Mouse (Mus musculus) lung, embryonic 14.5 days (tissue): ENCODE results near the gene Olfr1026. TPM values are rescaled to one million over a fixed set of nuclear protein-coding genes. Genes with fewer than 3 reads are reported as not detected.

ENCODE experiments used
- ATAC-seq: fragments of 200-750 bp; cut with Nextera tagmentation; 2 replicates; pipeline ENCODE4 v1.8.0; 2017; ENCODE audit warnings: mild to moderate bottlenecking, moderate TSS enrichment, moderate library complexity; ENCODE audit not compliant: insufficient read depth
- DNase-seq: peaks from one replicate; pipeline ENCODE4 v3.0.0-alpha.2; 2015
- H3K27ac ChIP-seq: fragments of 300-500 bp; sonication (generic); 2 replicates; pipeline ENCODE4 v1.5.1; 2014; ENCODE audit warnings: low read depth, mild to moderate bottlenecking, moderate library complexity
- H3K27me3 ChIP-seq: fragments of 300-500 bp; sonication (generic); 2 replicates; pipeline ENCODE4 v1.6.1; 2014; ENCODE audit warnings: low read length, control low read depth; ENCODE audit not compliant: insufficient read depth
- H3K36me3 ChIP-seq: fragments of 300-500 bp; sonication (generic); 2 replicates; pipeline ENCODE4 v1.6.1; 2014; ENCODE audit warnings: control low read depth; ENCODE audit not compliant: insufficient read depth
- H3K4me1 ChIP-seq: fragments of 300-500 bp; sonication (generic); 2 replicates; pipeline ENCODE4 v1.6.1; 2014; ENCODE audit warnings: antibody characterized with exemption, control low read depth; ENCODE audit not compliant: insufficient read depth
- H3K4me2 ChIP-seq: fragments of 300-500 bp; sonication (generic); 2 replicates; pipeline ENCODE4 v1.6.1; 2014; ENCODE audit warnings: mild to moderate bottlenecking
- H3K4me3 ChIP-seq: fragments of 300-500 bp; sonication (generic); 2 replicates; pipeline ENCODE4 v1.5.1; 2014; ENCODE audit warnings: low read depth, low read length
- H3K9ac ChIP-seq: fragments of 300-500 bp; sonication (generic); 2 replicates; pipeline ENCODE4 v1.6.1; 2014
- H3K9me3 ChIP-seq: fragments of 300-500 bp; sonication (generic); 2 replicates; pipeline ENCODE4 v1.6.1; 2016; ENCODE audit warnings: low read depth, low read length, control low read depth
- CTCF ChIP-seq: IDR thresholded peaks from 2 replicates; pipeline ENCODE4 v1.5.1; 2016; ENCODE audit warnings: antibody characterized with exemption, low read depth
- WGBS: fragments of 180-500 bp; shearing (Covaris S2); extraction: QIAGEN DNeasy Blood & Tissue Kit; methylation state at CpG from one replicate; pipeline ENCODE4 v1.1.7; 2014; 5-methylcytosine and 5-hydroxymethylcytosine counted together
- polyA plus RNA-seq: library from polyadenylated mRNA; unstranded; fragments of >200 nt; fragmentation: Nextera tagmentation; extraction: Ambion mirVana; gene quantifications from 2 replicates; pipeline ENCODE4 v1.2.1, GENCODE M21; 2014

Gene Olfr1026
- not detected in 2 replicates for polyA plus RNA-seq

GRCm38 (mm10) chr2:85921258-85921657, at the start of gene Olfr1026:
Gene Olfr1026, plus strand, starts transcription at chr2:85921558.
- Histone ChIP-seq H3K4me3 (no peak within 1 kb of the TSS), H3K36me3 (no peaks in the 10 kb centered on the region), H3K4me1 (no peaks in the 10 kb centered on the region), H3K27ac (no peak within 1 kb of the TSS), H3K4me2 (no peak within 1 kb of the TSS), H3K9me3 (no peaks in the 10 kb centered on the region), H3K27me3 (no peaks in the 10 kb centered on the region), H3K9ac (no peak within 1 kb of the TSS)
- ATAC-seq, result no peak
- no peak for DNase-seq
- 79% methylated on average over 3 of the region's 3 CpGs for WGBS
- no peak for TF ChIP-seq CTCF

DNA sequence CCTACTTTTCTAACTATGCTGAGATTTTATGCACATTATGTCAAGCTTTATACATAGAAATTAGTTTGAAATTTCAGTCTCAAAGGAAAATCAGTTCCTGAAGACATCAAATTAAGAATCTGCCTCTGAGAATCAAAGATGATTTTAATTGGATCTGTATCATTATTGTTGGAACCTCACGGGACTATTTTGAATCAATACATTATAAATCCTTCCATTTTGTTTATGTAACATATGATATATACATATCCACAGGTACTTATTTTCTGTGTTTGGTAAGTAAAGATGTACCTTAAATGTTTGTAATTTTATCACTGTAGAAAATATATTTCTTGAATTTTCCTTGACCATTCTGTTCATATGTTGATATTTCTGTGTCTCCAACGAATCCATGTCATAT, 36.0 kb upstream of the Olfr1026 start, which contains the start of gene Olfr1023:
Gene Olfr1023 (plus strand): TSS at position 301 of the 400 bp plus-strand sequence.
- no peak within 1 kb of the TSS for H3K9ac ChIP-seq
- no peaks in the 10 kb centered on the region for H3K27me3 ChIP-seq
- ATAC-seq (no peak), DNase-seq (no peak)
- no peaks in the 10 kb centered on the region for H3K4me1 ChIP-seq
- no peaks in the 10 kb centered on the region for H3K9me3 ChIP-seq
- WGBS, result 64% methylated on average over 2 of the region's 2 CpGs
- no peak within 1 kb of the TSS for H3K27ac ChIP-seq
- H3K4me2 ChIP-seq, result no peak within 1 kb of the TSS
- no peak within 1 kb of the TSS for H3K4me3 ChIP-seq
- H3K36me3 ChIP-seq, result no peaks in the 10 kb centered on the region
- TF ChIP-seq CTCF, result no peak

- no peak within 1 kb of the TSS for H3K4me3 ChIP-seq
- no peaks in the 10 kb centered on the region for H3K4me1 ChIP-seq
- H3K9me3 ChIP-seq, result no peaks in the 10 kb centered on the region
- no peak for ATAC-seq
- no peaks in the 10 kb centered on the region for H3K36me3 ChIP-seq
- no peaks in the 10 kb centered on the region for H3K27me3 ChIP-seq
- no peak for DNase-seq
- no peak within 1 kb of the TSS for H3K9ac ChIP-seq
- no peak within 1 kb of the TSS for H3K27ac ChIP-seq
- 83% methylated on average over 3 of the region's 3 CpGs for WGBS
- no peak for TF ChIP-seq CTCF
- no peak within 1 kb of the TSS for H3K4me2 ChIP-seq
These were observed 16.4 kb upstream of the Olfr1026 start, which contains the start of gene Olfr1024 for GRCm38 (mm10) chr2:85904952-85905351. Gene Olfr1024, minus strand, starts transcription at chr2:85905052.

- TF ChIP-seq CTCF, result no peak
- Histone ChIP-seq H3K36me3 (no peaks in the 10 kb centered on the region), H3K27ac (no peak overlapping the region)
These were observed 8.2 kb upstream of the Olfr1026 start for GRCm38 (mm10) chr2:85913197-85913596.

GRCm38 (mm10) chr2:85914893-85915292, 6.5 kb upstream of the Olfr1026 start, which contains the start of gene Olfr1025-ps1:
Gene Olfr1025-ps1, plus strand, starts transcription at chr2:85915193.
- WGBS, result 59% methylated on average over 1 of the region's 1 CpGs
- Histone ChIP-seq H3K4me1 (no peaks in the 10 kb centered on the region), H3K4me3 (no peak within 1 kb of the TSS)

More at GRCm38 (mm10) chr2:85913197-85913596, 8.2 kb upstream of the Olfr1026 start:
- Histone ChIP-seq H3K9me3 (no peaks in the 10 kb centered on the region), H3K4me3 (no peak overlapping the region), H3K27me3 (no peaks in the 10 kb centered on the region), H3K9ac (no peak overlapping the region), H3K4me2 (no peak overlapping the region), H3K4me1 (no peaks in the 10 kb centered on the region)
- no peak for ATAC-seq
- DNase-seq, result no peak

GRCm38 (mm10) chr2:85950137-85950536, 28.8 kb downstream of the Olfr1026 start, which contains the start of gene Olfr1028:
Gene Olfr1028, plus strand, starts transcription at chr2:85950437.
- ATAC-seq (no peak), DNase-seq (no peak)
- Histone ChIP-seq H3K9ac (no peak within 1 kb of the TSS), H3K27me3 (no peaks in the 10 kb centered on the region), H3K4me1 (no peaks in the 10 kb centered on the region), H3K4me3 (no peak within 1 kb of the TSS), H3K9me3 (no peaks in the 10 kb centered on the region), H3K27ac (no peak within 1 kb of the TSS), H3K36me3 (no peaks in the 10 kb centered on the region), H3K4me2 (no peak within 1 kb of the TSS)
- 84% methylated on average over 1 of the region's 1 CpGs for WGBS
- TF ChIP-seq CTCF, result no peak

More at GRCm38 (mm10) chr2:85914893-85915292, 6.5 kb upstream of the Olfr1026 start, which contains the start of gene Olfr1025-ps1:
- no peaks in the 10 kb centered on the region for H3K27me3 ChIP-seq
- H3K27ac ChIP-seq, result no peak within 1 kb of the TSS
- ATAC-seq (no peak), DNase-seq (no peak)
- no peak for TF ChIP-seq CTCF
- H3K4me2 ChIP-seq, result no peak within 1 kb of the TSS
- no peak within 1 kb of the TSS for H3K9ac ChIP-seq
- H3K36me3 ChIP-seq, result no peaks in the 10 kb centered on the region
- no peaks in the 10 kb centered on the region for H3K9me3 ChIP-seq

DNA sequence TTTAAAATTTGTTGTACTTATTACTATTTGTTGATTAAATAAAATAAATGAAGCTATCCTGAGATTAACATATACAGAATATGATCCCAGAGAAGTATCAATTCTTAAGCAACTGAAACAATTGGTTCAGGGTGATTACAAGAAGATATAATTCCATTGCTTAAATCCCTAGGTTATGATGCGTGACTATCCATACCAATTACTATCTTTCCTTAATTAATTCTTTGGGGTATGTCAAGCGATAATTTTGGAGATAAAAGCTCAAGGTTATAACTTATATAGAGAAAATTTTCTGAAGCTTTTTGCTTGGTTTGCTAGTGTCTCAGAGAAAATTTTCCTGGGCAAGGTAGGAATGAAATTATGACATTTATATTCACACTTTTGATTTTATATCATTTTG, 52.2 kb downstream of the Olfr1026 start, which contains the start of gene Olfr1029:
Gene Olfr1029 (plus strand): TSS at position 301 of the 400 bp plus-strand sequence.
- Histone ChIP-seq H3K27ac (no peak within 1 kb of the TSS), H3K4me2 (no peak within 1 kb of the TSS), H3K9ac (no peak within 1 kb of the TSS), H3K4me1 (no peaks in the 10 kb centered on the region), H3K36me3 (no peaks in the 10 kb centered on the region), H3K4me3 (no peak within 1 kb of the TSS), H3K27me3 (no peaks in the 10 kb centered on the region), H3K9me3 (no peaks in the 10 kb centered on the region)
- WGBS, result 83% methylated on average over 2 of the region's 2 CpGs
- no peak for ATAC-seq
- no peak for DNase-seq
- TF ChIP-seq CTCF, result no peak

Other genes starting within 250 kb of the Olfr1026 start
- not detected in 2 replicates for gene Olfr1006, start 242.8 kb upstream of the Olfr1026 start, polyA plus RNA-seq
- gene Olfr1008, start 232.1 kb upstream of the Olfr1026 start, polyA plus RNA-seq, result not detected in 2 replicates
- gene Olfr1009, start 206.1 kb upstream of the Olfr1026 start, polyA plus RNA-seq, result not detected in 2 replicates
- not detected in 2 replicates for gene Olfr1012, start 158.8 kb upstream of the Olfr1026 start, polyA plus RNA-seq
- not detected in 2 replicates for gene Olfr1013, start 154.5 kb upstream of the Olfr1026 start, polyA plus RNA-seq
- gene Olfr1014, start 148.8 kb upstream of the Olfr1026 start, polyA plus RNA-seq, result not detected in 2 replicates
- gene Olfr1015, start 139.5 kb upstream of the Olfr1026 start, polyA plus RNA-seq, result not detected in 2 replicates
- gene Olfr1016, start 119.0 kb upstream of the Olfr1026 start, polyA plus RNA-seq, result not detected in 2 replicates
- not detected in 2 replicates for gene Olfr1018, start 103.1 kb upstream of the Olfr1026 start, polyA plus RNA-seq
- gene Olfr1019, start 76.1 kb upstream of the Olfr1026 start, polyA plus RNA-seq, result not detected in 2 replicates
- gene Olfr1020, start 74.5 kb upstream of the Olfr1026 start, polyA plus RNA-seq, result not detected in 2 replicates
- gene Olfr1022, start 53.0 kb upstream of the Olfr1026 start, polyA plus RNA-seq, result not detected in 2 replicates
- gene Olfr1023, start 35.9 kb upstream of the Olfr1026 start, polyA plus RNA-seq, result not detected in 2 replicates
- gene Olfr1024, start 16.5 kb upstream of the Olfr1026 start, polyA plus RNA-seq, result not detected in 2 replicates
- not detected in 2 replicates for gene Olfr1025-ps1, start 6.4 kb upstream of the Olfr1026 start, polyA plus RNA-seq
- not detected in 2 replicates for gene Olfr1028, start 28.9 kb downstream of the Olfr1026 start, polyA plus RNA-seq
- not detected in 2 replicates for gene Olfr1029, start 52.3 kb downstream of the Olfr1026 start, polyA plus RNA-seq
- not detected in 2 replicates for gene Olfr1030, start 57.7 kb downstream of the Olfr1026 start, polyA plus RNA-seq
- not detected in 2 replicates for gene Olfr1031, start 68.7 kb downstream of the Olfr1026 start, polyA plus RNA-seq
- not detected in 2 replicates for gene Olfr1032, start 84.0 kb downstream of the Olfr1026 start, polyA plus RNA-seq
- gene Olfr1033, start 99.1 kb downstream of the Olfr1026 start, polyA plus RNA-seq, result 0.61 and 2.8 TPM in 2 replicates
- not detected in 2 replicates for gene Olfr1034, start 124.3 kb downstream of the Olfr1026 start, polyA plus RNA-seq
- gene Olfr1036, start 152.4 kb downstream of the Olfr1026 start, polyA plus RNA-seq, result not detected in 2 replicates
- not detected in 2 replicates for gene Olfr1037, start 165.8 kb downstream of the Olfr1026 start, polyA plus RNA-seq
- not detected in 2 replicates for gene Olfr1039, start 214.4 kb downstream of the Olfr1026 start, polyA plus RNA-seq
- not detected in 2 replicates for gene Olfr1040, start 225.2 kb downstream of the Olfr1026 start, polyA plus RNA-seq
- not detected in 2 replicates for gene Olfr1042, start 240.3 kb downstream of the Olfr1026 start, polyA plus RNA-seq
- gene Olfr1043, start 246.0 kb downstream of the Olfr1026 start, polyA plus RNA-seq, result not detected in 2 replicates